Mouse (Mus musculus) forebrain, postnatal 0 days (tissue): ENCODE measurements around the gene Rwdd2a. TPM values are rescaled to one million over a fixed set of nuclear protein-coding genes. Genes with fewer than 3 reads are reported as not detected.

Source experiments
- ATAC-seq: fragments of 200-750 bp; cut with Nextera tagmentation; 2 replicates; pipeline ENCODE4 v1.8.0; 2017; ENCODE audit warnings: mild to moderate bottlenecking, moderate library complexity
- DNase-seq: peaks from one replicate; pipeline ENCODE4 v3.0.0-alpha.2; 2015
- H3K27ac ChIP-seq: fragments of 300-500 bp; sonication (generic); 2 replicates; pipeline ENCODE4 v1.5.1; 2014; ENCODE audit warnings: low read depth, mild to moderate bottlenecking, antibody characterized with exemption, low read length, moderate library complexity, mixed read lengths
- H3K27me3 ChIP-seq: fragments of 300-500 bp; sonication (generic); 2 replicates; pipeline ENCODE4 v1.6.1; 2014; ENCODE audit warnings: mild to moderate bottlenecking, low read length, mixed read lengths; ENCODE audit not compliant: insufficient read depth
- H3K36me3 ChIP-seq: fragments of 300-500 bp; sonication (generic); 2 replicates; pipeline ENCODE4 v1.6.1; 2014; ENCODE audit warnings: mild to moderate bottlenecking, moderate library complexity; ENCODE audit not compliant: insufficient read depth
- H3K4me1 ChIP-seq: fragments of 300-500 bp; sonication (generic); 2 replicates; pipeline ENCODE4 v1.6.1; 2014; ENCODE audit warnings: antibody characterized with exemption; ENCODE audit not compliant: insufficient read depth
- H3K4me2 ChIP-seq: fragments of 300-500 bp; sonication (generic); 2 replicates; pipeline ENCODE4 v1.6.1; 2014; ENCODE audit warnings: low read depth, mild to moderate bottlenecking, moderate library complexity
- H3K4me3 ChIP-seq: fragments of 300-500 bp; sonication (generic); 2 replicates; pipeline ENCODE4 v1.5.1; 2014; ENCODE audit warnings: low read depth, low read length, mixed read lengths
- H3K9ac ChIP-seq: fragments of 300-500 bp; sonication (generic); 2 replicates; pipeline ENCODE4 v1.6.1; 2014; ENCODE audit warnings: mild to moderate bottlenecking
- H3K9me3 ChIP-seq: fragments of 300-500 bp; sonication (generic); 2 replicates; pipeline ENCODE4 v1.6.1; 2016; ENCODE audit warnings: low read length
- CTCF ChIP-seq: sonication (generic); IDR thresholded peaks from 2 replicates; pipeline ENCODE4 v1.5.1; 2016; ENCODE audit warnings: antibody characterized with exemption, control low read depth, low read depth
- WGBS: fragments of 180-500 bp; shearing (Covaris S2); extraction: QIAGEN DNeasy Blood & Tissue Kit; methylation state at CpG from one replicate; pipeline ENCODE4 v1.1.7; 2014; 5-methylcytosine and 5-hydroxymethylcytosine counted together
- polyA plus RNA-seq: library from polyadenylated mRNA; unstranded; fragments of >200 nt; fragmentation: Nextera tagmentation; extraction: Ambion mirVana; gene quantifications from 2 replicates; pipeline ENCODE4 v1.2.1, GENCODE M21; 2015
- total RNA-seq: library from RNA; depleted of rRNA; stranded (reverse); fragments of >200 nt; gene quantifications from 2 replicates; pipeline ENCODE4 v1.2.3, GENCODE M21; 2014; rRNA removed

The Rwdd2a gene
- total and polyA plus RNA-seq, 2 experiments from 2014 or later = 19.1 to 40.7 TPM

GRCm38 (mm10) chr9:86612091-86612490 lies 40.3 kb downstream of the Rwdd2a start:
- Histone ChIP-seq H3K4me1 (no peaks in the 10 kb centered on the region), H3K9ac (no peak overlapping the region), H3K4me2 (no peak overlapping the region), H3K36me3 (no peaks in the 10 kb centered on the region), H3K27me3 (no peaks in the 10 kb centered on the region), H3K9me3 (no peaks in the 10 kb centered on the region), H3K4me3 (no peak overlapping the region), H3K27ac (no peak overlapping the region)
- DNase-seq (no peak), ATAC-seq (no peak)
- TF ChIP-seq CTCF = no peak
- 82% methylated on average over 4 of the region's 4 CpGs for WGBS

GRCm38 (mm10) chr9:86615765-86616164 lies 44.0 kb downstream of the Rwdd2a start:
- Histone ChIP-seq H3K4me3 (no peak overlapping the region), H3K27ac (no peak overlapping the region), H3K9ac (no peak overlapping the region), H3K4me1 (no peaks in the 10 kb centered on the region), H3K27me3 (no peaks in the 10 kb centered on the region), H3K36me3 (no peaks in the 10 kb centered on the region), H3K9me3 (no peaks in the 10 kb centered on the region), H3K4me2 (no peak overlapping the region)
- DNase-seq = no peak
- WGBS = 83% methylated on average over 1 of the region's 1 CpGs
- ATAC-seq = no peak
- no peak for TF ChIP-seq CTCF

GRCm38 (mm10) chr9:86617837-86618492 lies 46.2 kb downstream of the Rwdd2a start:
- ATAC-seq = no peak
- Histone ChIP-seq H3K27ac (no peak overlapping the region), H3K9me3 (no peaks in the 10 kb centered on the region), H3K4me3 (no peak overlapping the region), H3K27me3 (no peaks in the 10 kb centered on the region), H3K9ac (no peak overlapping the region), H3K4me2 (no peak overlapping the region), H3K36me3 (no peaks in the 10 kb centered on the region), H3K4me1 (no peaks in the 10 kb centered on the region)
- WGBS = 86% methylated on average over 7 of the region's 7 CpGs
- DNase-seq = no peak
- TF ChIP-seq CTCF = no peak

- H3K27me3 ChIP-seq = no peaks in the 10 kb centered on the region
- no peaks in the 10 kb centered on the region for H3K9me3 ChIP-seq
- no peak overlapping the region for H3K27ac ChIP-seq
- no peak for TF ChIP-seq CTCF
- no peaks in the 10 kb centered on the region for H3K4me1 ChIP-seq
- peak; percentile 56 for ATAC-seq
- H3K4me3 ChIP-seq = no peak overlapping the region
- no peak overlapping the region for H3K9ac ChIP-seq
- H3K36me3 ChIP-seq = no peaks in the 10 kb centered on the region
- DNase-seq = no peak
- no peak overlapping the region for H3K4me2 ChIP-seq
- 56% methylated on average over 10 of the region's 10 CpGs for WGBS
These were observed 47.7 kb downstream of the Rwdd2a start for GRCm38 (mm10) chr9:86619341-86620139.

- no peak overlapping the region for H3K27ac ChIP-seq
- peak; percentile 67 for ATAC-seq
- WGBS = 24% methylated on average over 2 of the region's 2 CpGs
These were observed 50.3 kb downstream of the Rwdd2a start for GRCm38 (mm10) chr9:86622062-86622461.

GRCm38 (mm10) chr9:86624039-86624438 lies 52.2 kb downstream of the Rwdd2a start:
- Histone ChIP-seq H3K9ac (no peak overlapping the region), H3K9me3 (no peaks in the 10 kb centered on the region), H3K27ac (no peak overlapping the region), H3K36me3 (no peaks in the 10 kb centered on the region), H3K4me3 (no peak overlapping the region), H3K4me1 (no peaks in the 10 kb centered on the region), H3K27me3 (no peaks in the 10 kb centered on the region), H3K4me2 (no peak overlapping the region)
- WGBS = 71% methylated on average over 12 of the region's 12 CpGs
- no peak for TF ChIP-seq CTCF
- DNase-seq (no peak), ATAC-seq (no peak)

More at GRCm38 (mm10) chr9:86622062-86622461, 50.3 kb downstream of the Rwdd2a start:
- H3K4me3 ChIP-seq = no peak overlapping the region
- no peak for TF ChIP-seq CTCF
- H3K36me3 ChIP-seq = no peaks in the 10 kb centered on the region
- H3K4me2 ChIP-seq = no peak overlapping the region
- DNase-seq = no peak
- H3K4me1 ChIP-seq = no peaks in the 10 kb centered on the region
- no peaks in the 10 kb centered on the region for H3K9me3 ChIP-seq
- no peak overlapping the region for H3K9ac ChIP-seq
- H3K27me3 ChIP-seq = no peaks in the 10 kb centered on the region

Other genes starting within 250 kb of the Rwdd2a start
- 7.1 and 9.5 TPM in 2 replicates for gene Ube2cbp, start 107.0 kb upstream of the Rwdd2a start, total RNA-seq
- 5.5 and 5.8 TPM in 2 replicates for gene Ube2cbp, start 107.0 kb upstream of the Rwdd2a start, polyA plus RNA-seq
- gene Dop1a, start 104.8 kb upstream of the Rwdd2a start, total RNA-seq = 62.2 and 71.1 TPM in 2 replicates
- 10.5 and 18.2 TPM in 2 replicates for gene Dop1a, start 104.8 kb upstream of the Rwdd2a start, polyA plus RNA-seq
- gene Pgm3, start 149 bp upstream of the Rwdd2a start, total RNA-seq = 21.7 and 25.9 TPM in 2 replicates
- gene Pgm3, start 149 bp upstream of the Rwdd2a start, polyA plus RNA-seq = 30.1 and 32.8 TPM in 2 replicates
- gene Me1, start 124.0 kb downstream of the Rwdd2a start, total RNA-seq = 26.2 and 26.6 TPM in 2 replicates
- gene Me1, start 124.0 kb downstream of the Rwdd2a start, polyA plus RNA-seq = 38.4 and 47.2 TPM in 2 replicates
- 2.8 and 4.4 TPM in 2 replicates for gene Prss35, start 171.7 kb downstream of the Rwdd2a start, total RNA-seq
- gene Prss35, start 171.7 kb downstream of the Rwdd2a start, polyA plus RNA-seq = 3.1 and 3.9 TPM in 2 replicates